Mouse (Mus musculus) spleen, postnatal 14 days (tissue): ENCODE results near the gene Cd200r1.
"Not testable (repeated sequence)": the region's sequence is repeated elsewhere in the genome, so short reads cannot be mapped to it uniquely, and the experiment has no call there.

ENCODE experiments used
- DNase-seq, 2 experiments: peaks; one replicate each; pipeline ENCODE4 v3.0.0; 2021 to 2022; ENCODE audit warnings: low spot score in 2 of 2

Cd200r1 gene

DNA sequence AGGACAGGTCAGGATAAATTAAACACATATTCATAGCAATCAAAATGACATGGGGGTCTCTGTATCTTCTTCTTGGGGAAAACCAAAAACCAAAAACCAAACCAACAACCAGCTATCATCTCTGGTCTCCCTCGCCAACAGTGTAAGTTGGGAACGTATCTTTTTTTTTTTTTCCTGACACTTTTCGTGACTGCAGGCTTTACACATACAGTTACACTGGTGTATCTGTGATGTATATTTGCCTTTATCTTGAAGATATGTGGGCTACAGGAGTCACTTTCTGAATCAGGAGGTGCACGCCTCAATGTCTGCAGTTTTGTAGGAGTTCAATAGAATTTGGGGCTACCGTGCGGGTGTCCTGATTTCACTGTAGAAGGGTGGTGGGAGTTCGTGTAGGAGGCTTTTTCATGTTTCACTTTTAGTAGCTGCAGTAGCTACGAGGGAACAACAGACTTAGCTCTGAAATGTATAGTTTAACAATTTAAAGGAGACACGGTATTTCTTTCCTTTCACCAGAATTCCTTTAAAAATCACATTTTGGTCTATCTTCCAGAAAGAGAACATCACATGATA, 870 bp downstream of the Cd200r1 start:
- DNase-seq, result no peak

DNA sequence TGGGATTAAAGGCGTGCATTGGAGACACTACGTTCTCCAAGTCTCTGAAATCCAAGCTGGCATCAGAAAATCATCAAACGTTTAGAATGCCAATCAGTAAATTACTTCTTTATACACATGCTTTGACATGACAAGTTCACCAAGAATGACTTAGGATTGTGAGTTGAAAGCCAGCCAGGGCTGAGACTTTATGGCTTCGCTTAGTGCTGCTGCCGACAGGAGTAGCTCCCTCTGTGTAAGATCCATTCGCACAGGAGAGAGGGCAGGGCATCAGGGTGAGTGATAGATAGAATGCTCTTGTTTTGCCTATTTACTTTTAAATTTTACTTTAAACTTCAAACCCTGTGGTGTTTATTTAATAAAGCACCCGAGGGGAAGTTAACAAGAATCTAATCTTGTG, 2.0 kb downstream of the Cd200r1 start:
- no peak for DNase-seq

DNA sequence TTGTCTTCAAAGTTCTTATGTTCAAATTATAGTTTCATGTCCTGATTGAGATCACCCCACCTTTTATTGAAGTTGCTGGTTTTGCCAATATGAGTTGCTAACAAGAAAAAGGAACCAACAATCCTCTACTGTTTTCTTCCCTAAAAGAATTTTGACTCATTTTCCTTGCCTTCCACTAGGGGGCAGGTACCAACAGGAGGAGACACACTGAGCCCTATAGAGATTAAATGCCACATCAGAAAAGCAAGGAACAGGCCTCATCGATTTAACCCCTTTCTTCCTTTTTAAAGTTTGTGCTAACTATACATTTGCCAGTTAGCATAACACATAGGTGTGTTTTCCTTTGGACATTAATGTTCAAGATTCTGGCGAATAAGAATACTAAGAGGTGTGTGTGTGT, 2.4 kb downstream of the Cd200r1 start:
- no peak for DNase-seq

DNA sequence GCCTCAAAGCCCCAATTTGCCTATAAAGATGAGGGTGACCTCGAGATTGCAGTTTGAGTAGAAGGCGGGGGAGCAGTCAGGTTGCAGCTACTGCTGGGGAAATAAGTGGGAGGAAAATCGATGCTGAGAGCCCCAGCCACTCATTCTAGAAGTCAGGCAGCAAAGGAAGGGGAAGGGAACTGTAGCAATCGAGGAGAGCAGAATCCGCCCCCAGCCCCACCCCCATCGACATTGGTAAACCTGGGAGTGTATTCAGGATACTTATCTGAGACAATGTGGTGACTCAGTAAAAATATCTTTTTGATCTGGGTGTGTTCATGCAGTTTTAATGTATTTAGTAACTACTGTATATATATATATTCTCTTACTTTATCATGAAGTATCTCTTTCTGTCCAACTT, 7.0 kb downstream of the Cd200r1 start:
- no peak for DNase-seq

DNA sequence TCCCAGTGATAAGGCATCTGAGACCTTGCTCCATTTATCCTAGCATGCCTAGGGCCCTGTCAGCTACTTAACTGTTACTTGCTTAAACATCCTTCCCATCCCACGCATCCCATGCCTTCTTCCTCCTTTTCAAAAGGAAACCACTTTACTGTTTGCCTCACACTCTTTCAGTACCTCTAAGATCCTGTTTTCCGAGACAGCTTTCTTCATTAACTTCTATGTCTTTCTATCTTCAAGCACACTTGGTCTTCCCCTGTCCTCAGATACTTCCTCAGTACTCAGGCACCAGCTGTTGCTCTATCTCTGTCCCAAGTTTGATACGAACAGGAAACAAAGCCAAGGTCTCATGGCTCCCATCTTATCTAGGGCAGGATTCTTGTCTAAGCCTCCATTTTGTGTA, 8.1 kb downstream of the Cd200r1 start:
- no peak for DNase-seq

DNA sequence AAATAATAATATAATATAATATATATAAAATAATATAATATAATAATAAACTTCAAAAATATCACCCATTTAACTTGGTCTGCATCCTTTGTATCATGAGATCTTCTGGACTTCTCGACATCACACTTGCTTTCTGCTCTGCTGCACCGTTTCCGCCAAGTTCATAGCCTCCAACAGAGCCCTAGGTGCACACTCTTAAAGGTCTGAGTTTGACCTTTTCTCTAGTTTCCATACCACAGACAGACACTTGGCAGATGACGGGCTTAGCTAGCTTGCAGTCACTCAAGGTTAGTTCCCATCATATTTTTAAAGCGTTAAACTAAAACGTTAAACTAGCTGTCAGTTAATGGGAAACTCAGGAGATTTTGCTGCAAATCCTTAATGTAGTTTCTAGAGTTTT, 8.7 kb downstream of the Cd200r1 start:
- no peak for DNase-seq

DNA sequence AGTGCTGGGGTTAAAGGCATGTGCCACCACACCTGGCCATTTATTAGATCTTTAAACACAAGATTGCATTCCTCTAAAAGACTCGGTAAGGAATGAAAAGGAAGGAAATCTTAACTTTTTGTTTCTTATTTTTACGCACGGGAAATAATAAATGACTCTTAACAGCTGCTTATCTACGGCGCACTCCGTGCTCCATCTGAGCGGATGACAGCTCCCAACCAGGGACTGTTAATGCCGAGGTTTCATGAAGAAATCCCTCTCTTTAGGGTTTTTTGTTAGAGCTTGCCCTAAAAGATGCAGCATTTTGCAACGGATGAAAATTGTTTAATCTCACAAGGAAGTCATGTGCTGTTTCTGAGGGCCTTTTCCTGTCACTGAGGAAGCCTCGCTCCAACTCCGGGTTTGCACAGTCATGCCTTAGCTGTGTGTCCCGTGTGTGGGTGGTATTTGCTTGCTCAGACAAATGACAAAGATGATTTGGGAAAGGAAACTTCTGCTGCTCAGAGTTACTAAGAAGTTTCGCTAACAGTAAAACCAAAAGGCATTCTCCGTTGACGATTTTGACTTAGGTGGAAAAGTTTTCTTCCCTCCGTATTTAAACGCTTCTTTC, 13.1 kb downstream of the Cd200r1 start:
- no peak for DNase-seq

DNA sequence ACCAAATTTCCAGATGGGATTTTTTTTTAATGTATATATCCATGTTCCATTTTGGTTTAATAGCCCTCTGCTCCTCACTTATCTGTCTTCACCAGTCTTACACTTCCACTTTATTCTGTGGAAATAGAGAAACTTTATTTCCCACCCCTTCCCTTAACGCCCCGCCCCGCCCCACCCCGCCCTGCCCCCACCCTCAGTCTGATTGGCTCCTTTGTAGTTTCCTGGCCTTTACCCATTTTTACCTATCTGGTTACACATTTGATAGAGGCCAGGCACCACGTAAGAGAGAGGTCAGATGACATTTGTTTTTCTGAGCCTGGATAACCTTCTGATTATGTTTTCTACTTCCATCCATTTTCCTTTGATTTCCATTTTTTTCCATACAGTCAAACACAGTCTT, 14.0 kb downstream of the Cd200r1 start:
- no peak for DNase-seq

DNA sequence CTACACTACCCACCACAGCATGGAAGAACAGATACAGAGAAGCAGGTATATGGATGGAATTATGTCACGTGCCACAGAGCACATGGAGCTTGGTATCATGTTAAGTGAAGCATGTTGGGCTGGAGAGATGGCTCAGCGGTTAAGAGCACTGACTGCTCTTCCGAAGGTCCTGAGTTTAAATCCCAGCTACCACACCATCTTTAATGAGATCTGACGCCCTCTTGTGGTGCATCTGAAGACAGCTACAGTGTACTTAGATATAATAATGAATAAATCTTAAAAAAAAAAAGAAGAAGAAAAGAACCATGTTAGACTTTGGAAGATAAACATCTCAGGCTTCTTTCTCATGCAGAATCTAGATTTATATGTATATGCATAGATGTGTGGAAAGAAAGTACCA, 15.2 kb downstream of the Cd200r1 start:
- no peak for DNase-seq

DNA sequence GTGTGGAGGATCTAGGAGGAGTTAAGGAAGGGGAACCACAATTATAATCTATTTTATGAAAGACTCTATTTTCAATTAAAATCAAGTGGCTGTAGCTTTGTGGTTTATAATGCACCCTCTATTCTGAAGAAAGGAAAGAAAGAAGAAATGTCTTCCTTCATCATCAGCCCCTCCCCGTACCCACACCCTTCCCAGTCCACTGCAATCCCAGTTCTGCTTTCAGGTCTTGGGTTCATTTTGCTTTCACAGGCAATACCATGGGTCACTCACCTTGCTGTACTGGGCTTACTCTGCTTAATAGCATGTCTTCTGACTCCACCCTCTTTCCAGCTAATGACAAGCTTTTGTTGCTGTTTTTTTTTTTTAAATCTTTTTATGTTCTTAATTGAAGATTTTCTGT, 21.4 kb downstream of the Cd200r1 start:
- DNase-seq, result no peak

DNA sequence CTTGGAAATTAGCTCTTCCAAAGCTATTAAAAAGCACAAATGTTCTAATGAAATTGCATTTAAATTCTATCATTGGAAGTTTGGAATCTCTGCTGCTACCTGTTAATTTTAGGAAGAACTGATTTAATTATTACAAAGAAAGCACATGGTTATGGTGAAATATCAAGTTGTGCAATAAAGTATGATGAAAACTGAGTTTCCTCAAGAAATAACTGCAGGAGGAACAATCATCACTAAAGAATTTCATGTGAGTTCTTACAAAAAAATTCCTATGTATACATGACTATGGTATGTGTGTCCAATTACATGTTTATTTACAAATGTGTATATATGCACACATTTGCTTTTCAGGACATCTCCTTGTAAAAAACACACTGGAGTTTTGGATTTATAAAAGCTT, 28.9 kb downstream of the Cd200r1 start:
- DNase-seq, result no peak

DNA sequence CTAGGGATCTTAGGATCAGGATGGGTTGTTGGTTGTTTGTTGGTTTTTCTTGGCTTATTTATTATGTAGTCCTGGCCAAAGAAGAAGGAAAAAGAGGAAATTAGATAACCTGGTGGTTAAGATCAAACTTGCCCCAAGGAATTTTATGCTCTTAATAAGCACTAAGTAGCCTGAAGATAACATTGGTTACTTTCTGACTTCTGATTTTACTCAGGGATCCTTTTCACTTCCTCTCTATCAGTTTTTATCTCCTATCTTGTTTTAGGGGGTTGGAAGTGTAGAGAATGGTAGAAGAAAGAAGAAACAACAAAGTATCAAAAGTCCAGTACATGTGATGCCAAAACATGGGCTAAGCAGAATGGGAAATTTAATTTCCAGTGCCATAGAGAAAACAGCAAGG, 40.4 kb downstream of the Cd200r1 start:
- no peak for DNase-seq

DNA sequence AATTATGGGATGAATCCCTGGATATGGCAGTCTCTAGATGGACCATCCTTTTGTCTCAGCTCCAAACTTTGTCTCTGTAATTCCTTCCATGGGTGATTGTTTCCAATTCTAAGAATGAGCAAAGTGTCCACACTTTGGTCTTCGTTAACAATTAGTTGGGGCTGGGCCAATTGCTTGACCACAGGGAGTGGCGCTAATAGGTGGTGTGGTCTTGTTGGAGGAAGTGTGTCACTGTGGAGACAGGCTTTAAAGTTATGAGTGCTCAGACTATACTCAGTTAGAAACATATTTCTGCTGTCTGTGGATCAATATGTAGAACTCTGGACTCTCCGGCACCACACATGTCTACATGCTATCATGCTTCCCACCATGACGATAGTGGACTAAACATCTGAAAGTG, 44.7 kb downstream of the Cd200r1 start:
- DNase-seq, result not testable (repeated sequence)

DNA sequence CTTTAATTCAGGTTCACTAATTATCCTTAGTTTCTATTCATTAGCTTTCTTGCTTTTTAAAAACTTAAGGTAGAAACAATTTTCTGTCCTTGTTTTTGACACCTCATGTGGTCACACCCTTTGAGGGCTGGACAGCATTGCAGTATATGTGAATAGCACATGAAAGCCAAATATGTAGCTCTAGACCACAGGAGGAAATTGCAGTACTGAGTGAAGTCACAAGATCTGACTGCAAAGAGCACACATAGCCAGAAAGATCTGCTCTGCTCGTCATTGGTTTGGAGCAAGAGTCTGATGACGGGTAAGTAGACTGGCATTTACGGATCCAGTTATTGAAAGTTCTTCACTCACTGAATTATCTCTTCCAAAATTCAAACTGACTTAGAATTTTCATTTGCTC, 46.0 kb downstream of the Cd200r1 start, which contains the start of gene Cd200r4:
TSS of gene Cd200r4 (plus strand) at position 190 of the 400 bp plus-strand sequence.
- DNase-seq, result no peak

DNA sequence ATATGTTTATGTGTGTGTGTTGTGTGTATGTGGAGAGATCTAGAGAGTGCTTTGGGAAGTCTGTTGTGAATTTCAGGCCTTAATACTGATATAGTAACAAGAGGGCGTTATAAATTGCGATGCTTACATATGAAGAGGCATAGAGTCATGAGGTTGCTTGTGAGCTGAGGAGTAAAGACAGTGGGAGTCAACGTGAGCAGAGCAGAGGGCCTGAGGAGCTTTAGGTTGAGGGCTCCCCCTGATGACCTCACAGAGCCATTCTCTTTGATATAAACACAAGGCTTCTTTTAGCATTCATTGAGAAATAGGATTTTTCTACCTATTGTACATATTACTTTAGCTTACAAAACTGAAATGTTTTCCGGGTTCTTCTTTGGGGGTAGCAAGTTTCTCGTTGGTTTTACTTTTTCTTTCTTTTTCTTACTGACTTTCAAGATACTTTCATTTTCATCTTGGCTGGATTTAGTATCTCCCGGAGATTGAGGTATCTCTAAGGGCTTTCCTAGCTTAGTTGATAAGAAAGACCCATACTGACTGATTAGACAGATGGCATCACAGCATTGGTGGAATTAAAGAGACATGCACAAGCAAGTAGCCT, 47.0 kb downstream of the Cd200r1 start:
- no peak for DNase-seq

DNA sequence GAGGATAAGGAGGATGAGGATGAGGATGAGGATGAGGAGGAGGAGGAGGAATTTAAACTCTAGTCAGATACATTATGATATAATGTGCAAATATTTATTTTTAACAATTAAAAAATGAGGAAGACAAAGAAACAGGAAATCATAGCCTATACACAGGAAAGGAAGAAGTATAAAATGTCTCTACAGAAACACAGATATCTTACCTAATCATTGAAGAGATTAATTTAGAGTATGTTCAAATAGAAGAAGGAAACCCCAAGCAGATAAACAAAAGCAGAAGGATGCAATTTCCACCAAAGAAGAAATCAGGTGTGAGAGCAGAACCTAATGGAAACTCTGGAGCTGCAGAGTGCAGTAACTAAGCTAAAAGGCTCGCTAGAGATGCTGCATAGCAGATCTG, 52.5 kb downstream of the Cd200r1 start:
- no peak for DNase-seq

DNA sequence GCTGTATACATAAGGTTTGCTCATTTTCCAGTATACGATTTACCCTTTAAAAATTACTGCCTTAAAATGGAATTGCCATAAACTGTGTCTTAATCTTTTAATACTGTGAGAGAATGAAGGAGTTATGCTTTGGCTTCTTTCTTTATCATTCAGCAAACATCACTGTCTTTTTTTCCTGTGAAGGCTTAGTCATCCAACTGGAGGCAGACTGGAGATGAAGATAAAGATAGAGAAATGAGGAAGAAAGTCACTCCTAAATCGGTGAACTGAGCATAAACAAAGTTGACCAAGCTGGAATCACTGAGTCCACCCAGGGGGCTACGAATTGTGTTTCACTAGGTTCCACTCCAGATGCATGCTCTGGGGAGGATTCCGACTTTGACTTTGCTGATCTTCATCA, 55.0 kb downstream of the Cd200r1 start:
- no peak for DNase-seq

DNA sequence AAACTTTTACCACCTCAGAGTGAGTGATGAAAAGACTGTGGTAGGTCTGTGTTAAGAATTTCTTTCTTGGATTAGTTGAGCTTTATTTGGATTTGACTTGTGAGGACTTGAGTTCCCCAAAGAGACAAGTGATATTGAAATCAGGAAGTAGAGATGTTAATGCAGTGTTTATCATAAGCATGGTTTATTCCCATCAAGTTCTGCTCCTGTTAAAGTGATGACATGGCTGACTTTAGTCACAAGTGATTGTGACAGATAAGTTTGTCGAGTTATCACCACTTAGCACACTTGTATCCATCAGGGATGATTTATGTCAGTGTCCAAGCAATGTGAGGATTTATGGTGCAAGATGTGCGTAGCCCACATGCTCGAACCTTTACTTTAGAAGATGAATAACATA, 66.8 kb downstream of the Cd200r1 start:
- DNase-seq, result no peak

DNA sequence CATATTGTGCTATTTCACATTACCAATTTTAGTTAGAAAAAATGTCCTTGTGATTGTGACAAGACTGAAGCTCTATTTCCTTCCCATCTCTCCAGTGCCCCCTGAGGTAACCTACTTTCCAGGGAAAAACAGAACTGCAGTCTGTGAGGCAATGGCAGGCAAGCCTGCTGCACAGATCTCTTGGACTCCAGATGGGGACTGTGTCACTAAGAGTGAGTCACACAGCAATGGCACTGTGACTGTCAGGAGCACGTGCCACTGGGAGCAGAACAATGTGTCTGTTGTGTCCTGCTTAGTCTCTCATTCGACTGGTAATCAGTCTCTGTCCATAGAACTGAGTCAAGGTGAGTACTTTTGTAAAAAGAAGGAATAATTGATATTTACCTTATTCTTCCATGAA, 67.7 kb downstream of the Cd200r1 start:
- not testable (repeated sequence) for DNase-seq
